Mouse (Mus musculus) Patski (cell line): ENCODE measurements around the gene Arg1. TPM values are rescaled to one million over a fixed set of nuclear protein-coding genes. Genes with fewer than 3 reads are reported as not detected.
A peak's percentile ranks its signal among the peaks of the same experiment; 100 is the strongest.

Experiments used
- ATAC-seq: fragments of 100-300 bp; one replicate; pipeline ENCODE4 v1.8.0; 2021
- CTCF ChIA-PET: fragments of 350-600 bp; sonication (Branson Sonifier 250); formaldehyde crosslinking; loops from one replicate; lab custom pipeline; 2022; ENCODE audit warnings: inconsistent platforms; lab: Charles Lee
- POLR2A ChIA-PET: fragments of 350-600 bp; sonication (Branson Sonifier 250); formaldehyde crosslinking; loops from one replicate; lab custom pipeline; 2022; ENCODE audit warnings: antibody characterized with exemption, inconsistent platforms; lab: Charles Lee
- DNase-seq: peaks from one replicate; pipeline ENCODE4 v3.0.0-alpha.2; 2011; ENCODE audit warnings: low read depth, low spot score
- H3K27me3 ChIP-seq: fragments of 371-371 bp; one replicate; pipeline ENCODE4 v1.5.1; 2021
- CTCF ChIP-seq: fragments of 100-300 bp; IDR thresholded peaks from one replicate; pipeline ENCODE4 v1.5.1; 2021
- in situ Hi-C: fragments of 300-500 bp; cut with MboI; formaldehyde crosslinking; loops from 3 replicates; pipeline ENCODE4 v1.11.1; 2018; ENCODE audit warnings: low pct_unique_long_range_greater_than_20kb, mixed read lengths
- polyA plus RNA-seq: library from polyadenylated mRNA; unstranded; gene quantifications from one replicate; pipeline ENCODE4 v1.2.3, GENCODE M21; 2021

Gene Arg1
- 0.12 TPM for polyA plus RNA-seq

GRCm38 (mm10) chr10:24926962-24927720 is at the start of gene Arg1:
Arg1 (minus strand) TSS chr10:24927484.
- in situ Hi-C loops = no loop called here
- POLR2A ChIA-PET = no interaction called here
- no peak for TF ChIP-seq CTCF
- DNase-seq (no peak), ATAC-seq (no peak)
- no peaks in the 10 kb centered on the region for H3K27me3 ChIP-seq
- CTCF ChIA-PET = no interaction called here

GRCm38 (mm10) chr10:24973845-24974514 is 46.7 kb upstream of the Arg1 start:
- no peak for ATAC-seq
- in situ Hi-C loops = loop anchor here (25.0 kb wide), 1 partner anchor 513 kb away; no protein-coding TSS in a partner anchor
- CTCF ChIA-PET = interaction anchor here (2.1 kb wide), 1 partner anchor 13 kb away, joined by 7 read pairs; no protein-coding TSS in a partner anchor
- DNase-seq = no peak
- POLR2A ChIA-PET = no interaction called here
- H3K27me3 ChIP-seq = no peaks in the 10 kb centered on the region
- no peak for TF ChIP-seq CTCF

DNA sequence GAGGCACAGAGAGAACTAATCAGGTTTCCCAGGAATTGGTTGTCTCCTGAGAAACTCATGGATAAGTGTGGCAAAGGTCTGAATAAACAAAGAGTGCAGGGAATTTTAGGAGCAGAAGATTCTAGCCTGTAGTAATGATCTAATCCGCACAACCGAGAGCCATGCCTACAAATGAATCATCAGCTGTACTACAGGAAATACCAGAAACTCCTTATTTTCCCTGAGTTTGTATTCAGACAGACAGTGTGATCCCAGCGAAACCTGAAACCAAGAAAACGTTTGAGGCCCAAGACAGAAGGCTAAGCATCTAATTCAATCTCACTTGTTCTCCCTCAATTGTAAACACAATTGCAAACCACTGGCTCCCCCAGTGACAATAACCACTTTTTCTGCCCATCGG is 46.1 kb upstream of the Arg1 start:
- no peaks in the 10 kb centered on the region for H3K27me3 ChIP-seq
- POLR2A ChIA-PET = no interaction called here
- no peak for TF ChIP-seq CTCF
- no peak for DNase-seq
- peak; percentile 80 for ATAC-seq
- CTCF ChIA-PET = interaction anchor here (2.1 kb wide), 1 partner anchor 13 kb away, joined by 7 read pairs; no protein-coding TSS in a partner anchor
- in situ Hi-C loops = loop anchor here (25.0 kb wide), 1 partner anchor 514 kb away; no protein-coding TSS in a partner anchor

GRCm38 (mm10) chr10:24972923-24973322 is 45.6 kb upstream of the Arg1 start:
- POLR2A ChIA-PET = interaction anchor here (1.6 kb wide), 1 partner anchor 9 kb away, joined by 4 read pairs; no protein-coding TSS in a partner anchor
- TF ChIP-seq CTCF = no peak
- in situ Hi-C loops = loop anchor here (25.0 kb wide), 1 partner anchor 514 kb away; no protein-coding TSS in a partner anchor
- H3K27me3 ChIP-seq = no peaks in the 10 kb centered on the region
- peak; percentile 67 for ATAC-seq
- CTCF ChIA-PET = interaction anchor here (2.1 kb wide), 1 partner anchor 12 kb away, joined by 7 read pairs; no protein-coding TSS in a partner anchor
- no peak for DNase-seq

- POLR2A ChIA-PET = no interaction called here
- in situ Hi-C loops = loop anchor here (5.0 to 25.0 kb wide), 2 partner anchors 251 to 521 kb away; no protein-coding TSS in a partner anchor
- ATAC-seq = no peak
- H3K27me3 ChIP-seq = no peaks in the 10 kb centered on the region
- DNase-seq = no peak
- CTCF ChIA-PET = no interaction called here
- no peak for TF ChIP-seq CTCF
Measured at GRCm38 (mm10) chr10:24965821-24966550, 38.7 kb upstream of the Arg1 start.

DNA sequence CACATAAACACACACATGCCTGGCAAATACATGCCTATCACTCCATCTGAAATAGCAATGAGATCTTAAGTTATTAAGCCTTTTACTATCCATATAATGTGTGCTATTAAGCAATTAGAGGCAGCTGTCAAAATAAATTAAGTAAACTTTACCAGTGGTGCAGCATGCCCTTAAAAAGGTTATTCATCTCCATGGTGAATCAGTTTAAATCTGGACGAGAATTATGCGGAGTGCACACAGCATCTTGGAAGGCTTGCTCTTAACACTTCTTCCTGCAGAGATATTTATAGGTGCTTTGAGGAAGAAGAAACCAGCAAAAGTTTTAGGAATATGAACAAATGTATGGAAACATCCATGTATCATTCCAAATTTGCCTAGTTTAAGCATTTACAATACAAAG is 34.6 kb upstream of the Arg1 start:
- H3K27me3 ChIP-seq = peaks cover 6% of the 10 kb centered on the region
- DNase-seq = no peak
- no peak for TF ChIP-seq CTCF
- ATAC-seq = no peak
- ChIA-PET CTCF (no interaction called here), POLR2A (no interaction called here)
- in situ Hi-C loops = loop anchor here (25.0 kb wide), 1 partner anchor 525 kb away; no protein-coding TSS in a partner anchor

GRCm38 (mm10) chr10:24961112-24961511 is 33.8 kb upstream of the Arg1 start:
- peaks cover 13% of the 10 kb centered on the region for H3K27me3 ChIP-seq
- no peak for ATAC-seq
- no peak for DNase-seq
- CTCF ChIA-PET = interaction anchor here (1.8 kb wide), 1 partner anchor 12 kb away, joined by 7 read pairs; no protein-coding TSS in a partner anchor
- in situ Hi-C loops = loop anchor here (25.0 kb wide), 1 partner anchor 526 kb away; no protein-coding TSS in a partner anchor
- POLR2A ChIA-PET = no interaction called here
- peak; percentile 29 for TF ChIP-seq CTCF

- TF ChIP-seq CTCF = no peak
- ATAC-seq (peak; percentile 57), DNase-seq (peak; percentile 41)
- ChIA-PET POLR2A (interaction anchor here (0.7 to 1.1 kb wide), 3 partner anchors 13 to 280 kb away, joined by 3 to 5 read pairs (median 3); no protein-coding TSS in a partner anchor), CTCF (interaction anchor here (1.0 to 1.6 kb wide), 2 partner anchors 43 to 261 kb away, joined by 3 to 4 read pairs; no protein-coding TSS in a partner anchor)
- in situ Hi-C loops = loop anchor here (25.0 kb wide), 1 partner anchor 528 kb away; no protein-coding TSS in a partner anchor
- H3K27me3 ChIP-seq = peaks cover 14% of the 10 kb centered on the region
Measured at GRCm38 (mm10) chr10:24959043-24959916, 32.0 kb upstream of the Arg1 start.
